Mouse (Mus musculus): ENCODE results near the gene Fam171a1. TPM values are rescaled to one million over a fixed set of nuclear protein-coding genes. Genes with fewer than 3 reads are reported as not detected.

Fam171a1 gene
- total RNA-seq, 2 experiments from 2014 or later = 15.1 to 17.3 TPM

DNA sequence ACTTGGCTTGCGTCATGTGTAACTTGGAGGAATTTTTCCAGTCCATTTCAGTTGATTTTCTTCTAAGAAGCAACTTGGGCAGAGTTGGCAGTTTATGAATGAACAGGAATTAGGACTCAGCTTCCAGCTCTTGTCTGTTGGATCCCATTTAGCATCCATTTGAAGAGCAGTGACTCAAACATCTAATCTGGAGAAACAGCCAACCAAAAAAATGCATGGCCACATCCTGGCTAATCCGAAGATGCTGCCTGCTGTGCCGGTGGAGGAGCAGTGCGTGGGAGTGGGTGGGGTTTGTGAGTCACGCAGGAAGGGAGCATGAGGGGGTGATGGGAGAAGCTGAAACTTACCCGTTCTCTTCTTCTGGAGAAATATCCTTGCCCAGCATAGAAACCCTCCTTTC lies 104.2 kb downstream of the Fam171a1 start:
- no peak for DNase-seq (ENCODE audit: low spot score)
- intact Hi-C loops (cut with DNase I) = no loop called here

GRCm38 (mm10) chr2:3228475-3228874 lies 114.5 kb downstream of the Fam171a1 start:
- intact Hi-C loops (cut with DNase I) = loop anchor here (5.0 kb wide), 1 partner anchor 46 kb away; no protein-coding TSS in a partner anchor
- no peak for DNase-seq (ENCODE audit: low spot score)

DNA sequence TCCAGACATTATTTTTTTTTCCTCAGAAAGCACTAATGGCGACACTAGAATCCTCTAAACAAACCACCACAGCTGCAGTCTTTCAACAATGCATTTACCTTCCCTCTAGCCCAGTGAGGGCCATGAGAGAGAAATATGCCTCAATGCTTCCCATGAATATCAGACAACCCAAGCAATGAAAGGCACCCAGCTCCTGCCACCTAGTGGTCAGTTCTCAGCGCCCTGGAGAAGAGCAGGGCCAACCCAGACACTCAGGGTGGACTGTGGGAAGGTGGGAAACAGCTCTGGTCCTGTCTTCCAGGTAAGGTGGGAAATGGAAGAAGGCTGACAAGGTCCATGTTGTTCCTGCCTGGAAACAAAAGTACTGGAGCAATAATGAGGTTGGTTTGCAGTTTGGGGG lies 115.0 kb downstream of the Fam171a1 start:
- peak; percentile 39 for DNase-seq (ENCODE audit: low spot score)

GRCm38 (mm10) chr2:3239255-3239654 lies 125.2 kb downstream of the Fam171a1 start:
- intact Hi-C loops (cut with DNase I) = no loop called here
- no peak for DNase-seq (ENCODE audit: low spot score)

More for the DNA sequence above, 115.0 kb downstream of the Fam171a1 start:
- intact Hi-C loops (cut with DNase I) = loop anchor here (1.0 to 5.0 kb wide), 3 partner anchors 47 to 140 kb away; no protein-coding TSS in a partner anchor

DNA sequence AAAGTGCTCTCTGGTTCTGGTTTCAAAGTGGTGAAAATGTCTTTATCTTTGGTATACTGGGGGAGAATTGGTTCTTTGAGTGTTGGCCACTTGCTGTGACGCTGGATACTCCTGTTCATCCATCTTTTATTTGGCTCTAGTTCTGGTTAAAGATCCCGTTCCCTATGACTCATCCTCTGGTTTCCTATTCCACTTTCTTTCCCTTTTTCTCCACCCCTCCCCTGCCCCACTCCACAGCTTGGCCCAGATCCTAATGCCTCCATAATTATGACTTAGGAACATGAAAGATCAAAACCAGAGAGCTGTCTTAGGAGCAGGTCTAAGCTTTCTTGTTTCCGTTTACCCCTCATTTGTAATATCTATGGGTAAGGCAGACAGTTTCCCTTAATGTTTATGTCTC lies 130.2 kb downstream of the Fam171a1 start:
- intact Hi-C loops (cut with DNase I) = no loop called here
- no peak for DNase-seq (ENCODE audit: low spot score)

GRCm38 (mm10) chr2:3251309-3251708 lies 137.3 kb downstream of the Fam171a1 start:
- DNase-seq (ENCODE audit: low spot score) = no peak
- intact Hi-C loops (cut with DNase I) = no loop called here

DNA sequence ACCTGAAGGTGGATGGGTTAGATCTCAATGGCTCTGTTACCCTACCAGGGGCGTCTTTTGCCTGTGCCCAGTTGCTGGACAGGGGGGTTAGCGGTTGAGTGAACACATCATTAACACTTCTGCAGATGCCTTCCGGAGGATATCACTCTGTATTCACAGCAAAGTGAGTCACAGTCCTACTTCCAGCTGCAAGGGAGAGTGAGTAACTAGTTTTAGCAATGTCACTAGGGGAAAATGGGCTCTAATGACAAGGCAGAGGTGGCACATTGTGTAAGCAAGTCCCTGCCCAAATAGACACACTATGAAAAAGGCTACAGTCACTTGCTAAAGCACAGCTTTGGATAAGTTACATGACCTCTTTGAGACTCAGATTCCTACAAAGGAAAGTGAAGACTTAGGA lies 152.4 kb downstream of the Fam171a1 start:
- no peak for DNase-seq (ENCODE audit: low spot score)
- intact Hi-C loops (cut with DNase I) = no loop called here

GRCm38 (mm10) chr2:3267879-3268278 lies 153.9 kb downstream of the Fam171a1 start:
- intact Hi-C loops (cut with DNase I) = no loop called here
- DNase-seq (ENCODE audit: low spot score) = no peak

DNA sequence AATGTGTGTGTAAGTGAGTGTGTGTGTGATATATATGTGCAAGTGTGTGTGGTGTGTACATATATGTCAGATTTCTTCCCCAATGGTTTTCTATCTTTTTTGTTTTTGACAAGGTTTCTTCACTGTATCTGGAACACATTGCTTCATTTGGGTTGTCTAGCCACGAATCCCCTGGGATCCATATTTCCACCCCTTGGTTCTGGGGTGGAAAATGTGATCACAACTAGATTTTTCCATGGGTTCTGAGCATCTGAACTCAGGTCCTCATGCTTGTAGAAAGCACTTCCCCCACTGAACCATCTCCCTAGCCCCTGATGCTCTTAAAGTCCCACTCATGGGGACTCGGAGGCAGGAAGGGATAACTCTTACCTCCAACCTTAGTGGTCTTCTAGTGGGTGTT lies 159.3 kb downstream of the Fam171a1 start:
- intact Hi-C loops (cut with DNase I) = no loop called here
- DNase-seq (ENCODE audit: low spot score) = no peak

DNA sequence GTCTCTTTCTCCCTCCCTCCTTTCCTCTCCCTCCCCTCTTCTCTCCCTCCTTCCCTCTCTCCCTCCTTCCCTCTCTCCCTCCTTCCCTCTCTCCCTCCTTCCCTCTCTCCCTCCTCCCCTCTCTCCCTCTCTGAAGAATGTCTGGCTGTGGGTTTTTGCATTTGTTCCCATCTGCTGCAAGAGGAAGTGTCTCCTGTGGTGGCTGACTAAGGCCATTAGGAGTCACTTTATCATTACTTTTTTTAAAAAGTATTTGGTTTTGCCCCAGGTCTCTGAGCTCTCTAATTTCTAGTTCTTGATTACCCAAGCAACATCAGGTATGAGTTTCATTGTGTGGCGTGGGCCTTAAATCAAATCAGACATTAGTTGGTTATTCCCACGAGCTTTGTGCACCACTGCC lies 162.1 kb downstream of the Fam171a1 start:
- intact Hi-C loops (cut with DNase I) = loop anchor here (5.0 kb wide), 1 partner anchor 44 kb away; no protein-coding TSS in a partner anchor
- DNase-seq (ENCODE audit: low spot score) = no peak

Small RNA genes lying within 50 kb of the gene (microRNA-seq; reads per million reads assigned to microRNA genes)
- gene Gm27306 = not detected

Other genes starting within 250 kb of the Fam171a1 start
- 1 to 10 TPM; 9.2 to 9.9 TPM for gene Nmt2, start 170.0 kb downstream of the Fam171a1 start, total RNA-seq (2021)
- 1 to 10 TPM; 3.8 to 4.1 TPM for gene Rpp38, start 218.4 kb downstream of the Fam171a1 start, total RNA-seq (2021)
- gene Acbd7, start 221.9 kb downstream of the Fam171a1 start, total RNA-seq (2021) = under 1 TPM in 1 of 2 experiments, not detected in 1; 0.56 TPM

Measured in heart, postnatal 25 days (tissue).